Mouse (Mus musculus): ENCODE results near the gene Pp2d1. TPM values are rescaled to one million over a fixed set of nuclear protein-coding genes. Genes with fewer than 3 reads are reported as not detected.

Gene Pp2d1
- total and polyA plus RNA-seq, 3 experiments = not detected

DNA sequence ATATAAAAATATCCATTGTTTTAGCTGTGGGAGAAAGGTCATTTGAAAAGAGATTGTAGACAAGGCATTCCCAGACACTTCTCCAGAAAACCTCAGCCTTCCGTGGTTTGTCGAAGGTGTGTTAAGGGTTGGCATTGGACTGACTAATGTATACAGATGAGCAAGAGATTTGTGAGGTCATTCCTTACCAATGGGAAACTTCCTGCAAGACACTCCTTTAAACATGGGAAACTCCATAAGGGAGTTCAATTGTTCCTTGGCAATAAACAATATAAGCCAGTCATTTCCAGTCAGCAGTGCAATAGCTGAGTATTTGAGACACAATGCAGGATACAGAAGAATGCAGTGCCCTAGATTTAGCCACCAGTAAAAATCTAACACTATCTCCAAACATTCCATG, 11.2 kb downstream of the Pp2d1 start:
- no peak overlapping the region for H3K9ac ChIP-seq (ENCODE audit: insufficient read depth, low read depth)
- no peak overlapping the region for H3K4me2 ChIP-seq (ENCODE audit: insufficient read depth, low read depth, poor library complexity, severe bottlenecking)
- H3K27me3 ChIP-seq (replicated peaks) = no peaks in the 10 kb centered on the region
- H3K36me3 ChIP-seq (replicated peaks in 1 of 2; ENCODE audit: control insufficient read depth in 1 of 2, insufficient read depth in 1 of 2, low read length in 1 of 2) = no peaks in the 10 kb centered on the region
- H3K4me1 ChIP-seq (ENCODE audit: control insufficient read depth in 1 of 2, insufficient read depth in 2 of 2) = no peaks in the 10 kb centered on the region
- dilution Hi-C loops (cut with MboI; ENCODE audit: extremely low pct_ligation_motif_present, extremely low pct_unique_long_range_greater_than_20kb, low sequenced_read_pairs) (no loop called here), in situ Hi-C loops (cut with MboI; ENCODE audit: low pct_ligation_motif_present, low pct_unique_long_range_greater_than_20kb, low sequenced_read_pairs) (loop anchor here (25.0 kb wide), 1 partner anchor 309 kb away; the partner anchor contains the start of gene Sult1c2)
- no peaks in the 10 kb centered on the region for H3K79me2 ChIP-seq (replicated peaks; ENCODE audit: control insufficient read depth, extremely low read depth, insufficient read depth, poor library complexity, severe bottlenecking)
- H3K27ac ChIP-seq (ENCODE audit: insufficient read depth, low read depth) = no peak overlapping the region
- no peak for DNase-seq (ENCODE audit: extremely low read depth)
- H3K9me3 ChIP-seq (replicated peaks; ENCODE audit: low read length) = no peaks in the 10 kb centered on the region
- no peak overlapping the region for H3K4me3 ChIP-seq (replicated peaks in 1 of 3; ENCODE audit: low read depth in 2 of 3, low read length in 2 of 3, poor library complexity in 1 of 3)
- TF ChIP-seq MYC (IDR thresholded peaks at IDR 0.05; ENCODE audit: low read depth, low read length) = no peak
- TF ChIP-seq ELF1 (IDR thresholded peaks at IDR 0.05; ENCODE audit: low read depth, low read length) = no peak
- TF ChIP-seq CHD2 (IDR thresholded peaks at IDR 0.05; ENCODE audit: low read length) = no peak
- no peak for TF ChIP-seq ZNF384 (IDR thresholded peaks at IDR 0.05; ENCODE audit: low read depth, low read length)
- TF ChIP-seq ZKSCAN1 (IDR thresholded peaks at IDR 0.05; ENCODE audit: borderline replicate concordance, low read depth, low read length) = no peak
- no peak for TF ChIP-seq MXI1 (IDR thresholded peaks at IDR 0.05; ENCODE audit: low read depth, low read length)
- no peak for TF ChIP-seq NRF1 (IDR thresholded peaks at IDR 0.05; ENCODE audit: low read depth, low read length)
- no peak for TF ChIP-seq MAZ (IDR thresholded peaks at IDR 0.05; ENCODE audit: low read depth, low read length)
- no peak for TF ChIP-seq E2F4 (IDR thresholded peaks at IDR 0.05; ENCODE audit: insufficient replicate concordance, low read depth, low read length)
- TF ChIP-seq SMC3 (IDR thresholded peaks at IDR 0.05; ENCODE audit: low read depth, low read length) = no peak
- no peak for TF ChIP-seq JUND (conservative IDR thresholded peaks at IDR 0.05; ENCODE audit: low read depth, low read length)
- no peak for TF ChIP-seq MAFK (IDR thresholded peaks at IDR 0.05; ENCODE audit: insufficient replicate concordance, low read length)
- TF ChIP-seq TCF12 (IDR thresholded peaks at IDR 0.05; ENCODE audit: low read depth, low read length) = no peak
- TF ChIP-seq POLR2A (IDR thresholded peaks at IDR 0.05; ENCODE audit: low read depth, low read length) = no peak

DNA sequence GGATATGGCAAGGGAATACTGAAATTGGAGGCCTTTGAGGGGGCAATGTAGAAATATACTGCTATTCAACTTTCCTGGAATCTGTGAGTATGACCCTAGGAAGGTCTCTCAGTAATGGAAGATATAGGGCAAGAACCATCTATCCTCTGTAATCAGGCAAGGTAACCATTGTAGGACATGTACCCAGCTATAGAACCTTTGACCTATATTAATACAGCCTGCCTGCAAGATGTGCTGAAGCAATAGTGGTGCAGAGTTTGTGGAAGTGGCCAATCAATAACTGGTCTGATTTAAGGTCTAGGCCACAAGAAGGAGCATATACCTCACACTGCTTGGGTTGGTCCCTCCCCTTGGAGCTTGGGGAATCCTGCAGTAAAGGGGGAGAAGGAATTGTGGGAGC, 18.7 kb downstream of the Pp2d1 start:
- dilution Hi-C loops (cut with MboI; ENCODE audit: extremely low pct_ligation_motif_present, extremely low pct_unique_long_range_greater_than_20kb, low sequenced_read_pairs) = no loop called here
- H3K4me2 ChIP-seq (ENCODE audit: insufficient read depth, low read depth, poor library complexity, severe bottlenecking) = no peak overlapping the region
- H3K9me3 ChIP-seq (replicated peaks; ENCODE audit: low read length) = no peaks in the 10 kb centered on the region
- in situ Hi-C loops (cut with MboI; ENCODE audit: low pct_ligation_motif_present, low pct_unique_long_range_greater_than_20kb, low sequenced_read_pairs) = no loop called here
- no peaks in the 10 kb centered on the region for H3K27me3 ChIP-seq (replicated peaks)
- DNase-seq (ENCODE audit: extremely low read depth) = no peak
- TF ChIP-seq ZC3H11A (IDR thresholded peaks at IDR 0.05; ENCODE audit: low read depth, low read length) = no peak
- no peak for TF ChIP-seq POLR2AphosphoS2 (IDR thresholded peaks at IDR 0.05; ENCODE audit: low read depth, low read length)
- TF ChIP-seq MXI1 (IDR thresholded peaks at IDR 0.05; ENCODE audit: low read depth, low read length) = no peak
- no peak for TF ChIP-seq USF1 (IDR thresholded peaks at IDR 0.05; ENCODE audit: low read depth, low read length)
- no peaks in the 10 kb centered on the region for H3K79me2 ChIP-seq (replicated peaks; ENCODE audit: control insufficient read depth, extremely low read depth, insufficient read depth, poor library complexity, severe bottlenecking)
- H3K9ac ChIP-seq (ENCODE audit: insufficient read depth, low read depth) = no peak overlapping the region
- H3K4me3 ChIP-seq (replicated peaks in 1 of 3; ENCODE audit: low read depth in 2 of 3, low read length in 2 of 3, poor library complexity in 1 of 3) = no peak overlapping the region
- H3K27ac ChIP-seq (ENCODE audit: insufficient read depth, low read depth) = no peak overlapping the region
- no peaks in the 10 kb centered on the region for H3K4me1 ChIP-seq (ENCODE audit: control insufficient read depth in 1 of 2, insufficient read depth in 2 of 2)
- H3K36me3 ChIP-seq (replicated peaks in 1 of 2; ENCODE audit: control insufficient read depth in 1 of 2, insufficient read depth in 1 of 2, low read length in 1 of 2) = peaks cover 0 to 2% of the 10 kb centered on the region in 2 experiments

Measured in CH12.LX (cell line).